Mouse (Mus musculus): ENCODE results near the gene Gramd1b. TPM values are rescaled to one million over a fixed set of nuclear protein-coding genes. Genes with fewer than 3 reads are reported as not detected.

Gene Gramd1b
- polyA plus RNA-seq, 1 experiment from 2014 or later: 5.8 TPM

DNA sequence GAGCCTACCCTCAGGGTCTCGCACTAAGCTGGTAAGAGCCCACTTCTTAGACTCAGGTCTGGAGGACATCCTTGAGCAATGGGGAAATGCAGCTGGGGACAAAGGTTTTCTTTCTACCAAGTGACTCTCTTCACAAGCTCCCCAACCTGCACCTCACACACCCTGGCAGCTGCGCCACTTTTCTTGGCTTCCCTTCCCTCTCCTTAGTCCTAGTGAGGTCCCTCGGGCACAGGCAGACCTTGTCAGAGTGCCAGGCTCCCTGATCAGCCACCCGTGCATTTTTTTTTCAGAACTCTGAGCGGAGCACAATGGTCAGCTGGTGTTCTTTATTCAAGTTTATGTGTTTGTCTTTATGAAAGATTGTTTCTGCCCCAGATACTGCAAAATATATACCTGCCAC is 194.5 kb downstream of the Gramd1b start:
- CTCF ChIA-PET: interaction anchor here (2.2 kb wide), 1 partner anchor 109 kb away, joined by 10 read pairs; no protein-coding TSS in a partner anchor
- DNase-seq (ENCODE audit: low read depth, low spot score) (no peak), ATAC-seq (peak; percentile 41)
- TF ChIP-seq CTCF (IDR thresholded peaks at IDR 0.05): no peak
- in situ Hi-C loops (cut with MboI; ENCODE audit: low pct_unique_long_range_greater_than_20kb): loop anchor here (5.0 to 25.0 kb wide), 2 partner anchors 141 to 824 kb away; partner anchors contain the start of gene Olfr957
- H3K27me3 ChIP-seq: no peaks in the 10 kb centered on the region
- POLR2A ChIA-PET: no interaction called here

DNA sequence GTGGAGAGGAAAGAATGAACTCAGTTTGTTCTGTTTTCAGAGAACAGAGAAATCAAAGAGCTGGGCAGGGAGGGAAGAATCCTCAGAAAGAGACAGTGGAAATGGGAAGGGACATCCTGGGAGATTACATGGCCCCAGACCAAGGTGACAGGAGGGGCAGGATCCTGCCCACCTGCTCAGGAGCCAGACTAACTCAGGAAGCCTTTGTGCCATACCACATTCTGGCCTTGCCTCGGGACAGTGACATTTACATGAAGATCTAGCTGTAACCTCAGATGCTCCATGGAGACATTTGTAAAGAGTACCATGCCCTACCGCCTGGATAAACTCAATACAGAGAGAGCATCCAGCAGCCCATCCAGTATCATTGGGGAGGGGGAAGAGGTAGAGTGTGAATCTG is 196.6 kb downstream of the Gramd1b start:
- CTCF ChIA-PET: interaction anchor here (0.9 to 2.3 kb wide), 8 partner anchors 13 to 135 kb away, joined by 3 to 13 read pairs (median 4); no protein-coding TSS in a partner anchor

DNA sequence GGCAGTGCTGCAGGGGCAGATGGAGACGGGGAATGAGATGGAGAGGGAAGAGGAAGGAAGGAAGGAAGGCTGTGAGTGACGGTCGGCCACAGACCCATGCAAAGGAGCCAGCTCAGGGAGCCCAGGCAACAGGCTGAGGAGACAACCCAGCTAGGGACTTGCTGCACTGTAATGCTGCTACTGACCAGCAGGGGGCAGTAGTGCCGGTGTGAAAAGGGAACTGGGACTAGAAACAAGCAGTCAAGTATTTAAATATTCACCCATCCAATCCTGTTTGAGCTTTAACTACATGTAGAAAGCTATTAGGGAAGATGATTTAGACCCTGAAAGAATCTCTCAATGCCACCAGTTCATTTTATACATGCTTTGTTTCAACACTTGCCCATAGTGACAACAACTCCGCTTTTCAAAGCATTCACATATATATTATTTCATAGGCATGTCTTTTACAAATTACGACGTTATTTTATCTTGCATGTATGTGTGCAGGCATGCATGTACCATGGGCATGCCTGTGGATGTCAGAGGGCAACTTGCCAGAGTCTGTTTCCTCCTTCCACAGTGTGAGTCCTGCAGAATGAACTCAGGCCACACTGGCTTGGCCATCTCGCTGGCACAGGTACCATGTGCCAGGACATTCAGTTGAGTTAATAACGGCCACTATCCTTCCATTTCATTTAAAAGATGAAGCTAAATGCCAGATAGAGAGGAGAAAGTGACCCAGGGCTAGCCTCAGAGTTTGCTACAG is 197.4 kb downstream of the Gramd1b start:
- no peak for DNase-seq (ENCODE audit: low read depth, low spot score)
- ChIA-PET POLR2A (interaction anchor here (0.7 kb wide), 1 partner anchor 92 kb away, joined by 8 read pairs; no protein-coding TSS in a partner anchor), CTCF (interaction anchor here (0.6 to 2.3 kb wide), 15 partner anchors 8 to 136 kb away, joined by 3 to 13 read pairs (median 3); no protein-coding TSS in a partner anchor)

More for the DNA sequence above, 196.6 kb downstream of the Gramd1b start:
- POLR2A ChIA-PET: interaction anchor here (0.7 kb wide), 1 partner anchor 92 kb away, joined by 8 read pairs; no protein-coding TSS in a partner anchor
- ATAC-seq: no peak
- in situ Hi-C loops (cut with MboI; ENCODE audit: low pct_unique_long_range_greater_than_20kb): loop anchor here (5.0 to 25.0 kb wide), 3 partner anchors 112 to 822 kb away; partner anchors contain the start of gene Olfr957
- TF ChIP-seq CTCF (IDR thresholded peaks at IDR 0.05): no peak
- H3K27me3 ChIP-seq: no peaks in the 10 kb centered on the region
- no peak for DNase-seq (ENCODE audit: low read depth, low spot score)

GRCm38 (mm10) chr9:40332731-40333648 is 198.2 kb downstream of the Gramd1b start:
- TF ChIP-seq CTCF (IDR thresholded peaks at IDR 0.05): no peak
- ATAC-seq (no peak), DNase-seq (ENCODE audit: low read depth, low spot score) (no peak)
- ChIA-PET CTCF (interaction anchor here (0.9 to 2.3 kb wide), 11 partner anchors 9 to 105 kb away, joined by 3 to 13 read pairs (median 4); no protein-coding TSS in a partner anchor), POLR2A (no interaction called here)
- in situ Hi-C loops (cut with MboI; ENCODE audit: low pct_unique_long_range_greater_than_20kb): loop anchor here (5.0 to 25.0 kb wide), 2 partner anchors 111 to 821 kb away; partner anchors contain the start of gene Olfr957
- no peaks in the 10 kb centered on the region for H3K27me3 ChIP-seq

More for the DNA sequence above, 197.4 kb downstream of the Gramd1b start:
- in situ Hi-C loops (cut with MboI; ENCODE audit: low pct_unique_long_range_greater_than_20kb): loop anchor here (5.0 to 25.0 kb wide), 2 partner anchors 112 to 822 kb away; partner anchors contain the start of gene Olfr957
- no peak for ATAC-seq
- H3K27me3 ChIP-seq: no peaks in the 10 kb centered on the region
- peak; percentile 88 for TF ChIP-seq CTCF (IDR thresholded peaks at IDR 0.05)

DNA sequence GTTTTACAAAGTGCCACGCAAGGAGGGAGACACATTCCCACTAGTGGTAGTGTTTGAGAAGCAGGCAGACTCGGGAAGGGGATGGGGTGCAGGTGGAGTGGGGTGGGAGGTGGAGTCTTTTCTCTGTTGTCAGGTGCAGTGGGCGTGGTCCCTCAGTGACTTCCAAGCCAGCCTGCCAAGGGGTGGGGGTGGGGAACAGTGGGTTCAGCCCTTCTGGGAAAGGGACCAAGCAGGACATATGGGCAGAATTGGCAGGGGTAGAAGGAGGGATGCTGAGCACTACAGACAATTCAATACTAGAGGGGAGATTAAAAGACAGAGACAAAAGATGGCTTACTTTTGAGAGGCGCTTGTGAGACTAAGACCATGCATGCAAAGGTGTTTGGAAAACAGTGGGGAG is 198.9 kb downstream of the Gramd1b start:
- ChIA-PET POLR2A (no interaction called here), CTCF (interaction anchor here (1.7 to 5.6 kb wide), 4 partner anchors 12 to 106 kb away, joined by 4 to 79 read pairs (median 12); no protein-coding TSS in a partner anchor)
- H3K27me3 ChIP-seq: no peaks in the 10 kb centered on the region
- DNase-seq (ENCODE audit: low read depth, low spot score) (no peak), ATAC-seq (no peak)
- in situ Hi-C loops (cut with MboI; ENCODE audit: low pct_unique_long_range_greater_than_20kb): loop anchor here (5.0 to 25.0 kb wide), 2 partner anchors 110 to 820 kb away; partner anchors contain the start of gene Olfr957
- no peak for TF ChIP-seq CTCF (IDR thresholded peaks at IDR 0.05)

GRCm38 (mm10) chr9:40331411-40332286 is 199.5 kb downstream of the Gramd1b start:
- in situ Hi-C loops (cut with MboI; ENCODE audit: low pct_unique_long_range_greater_than_20kb): loop anchor here (5.0 to 25.0 kb wide), 2 partner anchors 109 to 819 kb away; partner anchors contain the start of gene Olfr957
- CTCF ChIA-PET: interaction anchor here (1.6 to 5.6 kb wide), 7 partner anchors 10 to 148 kb away, joined by 3 to 79 read pairs (median 6); no protein-coding TSS in a partner anchor
- ATAC-seq: no peak
- H3K27me3 ChIP-seq: no peaks in the 10 kb centered on the region
- POLR2A ChIA-PET: no interaction called here
- no peak for TF ChIP-seq CTCF (IDR thresholded peaks at IDR 0.05)
- no peak for DNase-seq (ENCODE audit: low read depth, low spot score)

DNA sequence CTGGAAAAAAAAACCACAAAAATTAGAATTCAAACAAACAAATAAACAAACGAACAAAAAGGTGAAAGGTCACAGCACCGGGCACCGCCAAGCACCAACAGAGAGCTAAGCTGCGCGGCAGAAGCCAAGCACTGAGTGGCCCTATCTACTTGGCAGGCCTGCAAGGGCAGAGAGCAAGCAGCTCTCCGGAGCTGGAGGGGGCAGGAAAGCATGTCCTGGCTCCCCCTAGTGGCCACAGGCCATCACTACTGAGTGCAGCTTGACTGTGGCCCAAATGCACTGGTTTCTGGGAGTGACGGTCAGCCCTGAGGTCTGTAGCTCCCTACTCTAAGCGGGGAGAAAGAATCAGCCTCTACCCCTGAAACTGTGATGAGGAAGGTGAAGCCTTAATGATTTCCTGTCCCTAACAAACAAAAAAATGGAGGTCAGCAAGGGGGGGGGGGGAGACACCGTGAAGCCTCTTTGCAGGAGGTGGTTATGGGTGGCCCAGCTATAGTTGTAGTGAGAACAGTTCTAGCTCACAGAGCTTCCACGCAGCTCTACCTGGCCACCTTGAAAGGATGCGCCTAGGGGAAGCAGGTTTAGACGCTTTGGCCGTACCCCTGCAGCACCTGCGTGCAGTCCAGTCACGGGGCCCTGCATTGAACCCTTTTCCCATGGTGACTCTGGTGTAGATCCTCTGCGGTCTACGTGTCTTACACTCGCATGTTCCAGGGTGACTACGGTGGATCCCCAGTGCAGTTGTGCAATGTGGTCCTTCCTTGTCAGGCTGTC is 200.4 kb downstream of the Gramd1b start:
- POLR2A ChIA-PET: interaction anchor here (0.5 to 0.6 kb wide), 2 partner anchors 8 to 102 kb away, joined by 3 read pairs; no protein-coding TSS in a partner anchor
- peak; percentile 96 for ATAC-seq
- H3K27me3 ChIP-seq: no peaks in the 10 kb centered on the region
- peak; percentile 94 for TF ChIP-seq CTCF (IDR thresholded peaks at IDR 0.05)
- CTCF ChIA-PET: interaction anchor here (0.7 to 5.6 kb wide), 13 partner anchors 9 to 149 kb away, joined by 3 to 79 read pairs (median 5); no protein-coding TSS in a partner anchor
- no peak for DNase-seq (ENCODE audit: low read depth, low spot score)
- in situ Hi-C loops (cut with MboI; ENCODE audit: low pct_unique_long_range_greater_than_20kb): loop anchor here (5.0 to 25.0 kb wide), 2 partner anchors 108 to 818 kb away; partner anchors contain the start of gene Olfr957

DNA sequence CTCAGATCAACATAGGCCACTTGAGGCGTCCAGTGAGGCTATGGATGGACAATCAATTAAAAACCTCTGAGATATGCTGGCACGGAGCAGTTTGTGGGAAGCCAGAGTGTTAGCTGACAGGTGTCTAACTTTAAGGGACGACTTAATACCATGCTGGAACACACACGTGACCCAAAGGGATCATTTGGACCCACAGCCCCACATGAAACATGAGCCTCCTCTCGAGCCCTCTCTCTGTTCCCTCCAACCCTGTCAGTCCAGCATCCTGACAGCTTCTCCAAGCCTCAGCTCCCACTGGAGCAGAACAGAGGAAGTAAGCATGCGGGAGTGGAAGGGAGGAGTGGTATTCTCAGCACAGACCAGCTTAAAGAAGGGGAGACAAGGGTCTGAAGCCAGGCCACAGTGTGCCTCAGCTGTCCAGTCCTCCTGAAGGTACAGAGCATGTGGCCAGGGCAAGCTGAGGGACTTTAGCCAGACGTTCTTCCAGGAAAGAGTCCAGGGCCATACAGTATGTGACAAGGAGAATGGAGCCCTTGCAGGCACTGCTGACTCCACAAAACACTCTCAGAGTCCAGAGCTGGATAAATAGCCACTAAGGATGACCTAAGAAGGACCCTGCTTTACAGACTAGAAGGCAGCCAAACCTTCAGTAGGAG is 204.8 kb downstream of the Gramd1b start:
- POLR2A ChIA-PET: no interaction called here
- no peak for DNase-seq (ENCODE audit: low read depth, low spot score)
- H3K27me3 ChIP-seq: no peaks in the 10 kb centered on the region
- no peak for TF ChIP-seq CTCF (IDR thresholded peaks at IDR 0.05)
- CTCF ChIA-PET: no interaction called here
- in situ Hi-C loops (cut with MboI; ENCODE audit: low pct_unique_long_range_greater_than_20kb): loop anchor here (25.0 kb wide), 1 partner anchor 814 kb away; the partner anchor contains the start of gene Olfr957
- no peak for ATAC-seq
